Mouse (Mus musculus): ENCODE results near the gene Olfr668. TPM values are rescaled to one million over a fixed set of nuclear protein-coding genes. Genes with fewer than 3 reads are reported as not detected.

Olfr668 gene
- polyA plus RNA-seq, 1 experiment from 2014 or later = not detected

Other genes with a start within 250 kb of the Olfr668 start
- gene Olfr661, start 241.6 kb downstream of the Olfr668 start, polyA plus RNA-seq (2015; fragmentation: Nextera tagmentation; extraction: Ambion mirVana) = not detected in 2 replicates
- not detected in 2 replicates for gene Usp17le, start 150.6 kb downstream of the Olfr668 start, polyA plus RNA-seq (2015; fragmentation: Nextera tagmentation; extraction: Ambion mirVana)
- gene Usp17lb, start 85.5 kb downstream of the Olfr668 start, polyA plus RNA-seq (2015; fragmentation: Nextera tagmentation; extraction: Ambion mirVana) = not detected in 2 replicates
- gene Usp17la, start 71.0 kb downstream of the Olfr668 start, polyA plus RNA-seq (2015; fragmentation: Nextera tagmentation; extraction: Ambion mirVana) = not detected in 2 replicates
- not detected in 2 replicates for gene Olfr665, start 50.0 kb downstream of the Olfr668 start, polyA plus RNA-seq (2015; fragmentation: Nextera tagmentation; extraction: Ambion mirVana)
- not detected in 2 replicates for gene Olfr666, start 32.1 kb downstream of the Olfr668 start, polyA plus RNA-seq (2015; fragmentation: Nextera tagmentation; extraction: Ambion mirVana)
- gene Olfr667, start 6.6 kb downstream of the Olfr668 start, polyA plus RNA-seq (2015; fragmentation: Nextera tagmentation; extraction: Ambion mirVana) = not detected in 2 replicates
- gene Olfr669, start 6.2 kb upstream of the Olfr668 start, polyA plus RNA-seq (2015; fragmentation: Nextera tagmentation; extraction: Ambion mirVana) = not detected in 2 replicates
- gene Olfr670, start 34.6 kb upstream of the Olfr668 start, polyA plus RNA-seq (2015; fragmentation: Nextera tagmentation; extraction: Ambion mirVana) = not detected in 2 replicates
- gene Olfr671, start 51.1 kb upstream of the Olfr668 start, polyA plus RNA-seq (2015; fragmentation: Nextera tagmentation; extraction: Ambion mirVana) = not detected in 2 replicates
- gene Olfr672, start 74.0 kb upstream of the Olfr668 start, polyA plus RNA-seq (2015; fragmentation: Nextera tagmentation; extraction: Ambion mirVana) = not detected in 2 replicates
- not detected in 2 replicates for gene Olfr675, start 100.4 kb upstream of the Olfr668 start, polyA plus RNA-seq (2015; fragmentation: Nextera tagmentation; extraction: Ambion mirVana)
- gene Olfr676, start 104.6 kb upstream of the Olfr668 start, polyA plus RNA-seq (2015; fragmentation: Nextera tagmentation; extraction: Ambion mirVana) = not detected in 2 replicates
- not detected in 2 replicates for gene Olfr677, start 123.3 kb upstream of the Olfr668 start, polyA plus RNA-seq (2015; fragmentation: Nextera tagmentation; extraction: Ambion mirVana)
- gene Olfr678, start 136.4 kb upstream of the Olfr668 start, polyA plus RNA-seq (2015; fragmentation: Nextera tagmentation; extraction: Ambion mirVana) = not detected in 2 replicates
- not detected in 2 replicates for gene Olfr679, start 153.1 kb upstream of the Olfr668 start, polyA plus RNA-seq (2015; fragmentation: Nextera tagmentation; extraction: Ambion mirVana)
- not detected in 2 replicates for gene Olfr680-ps1, start 164.8 kb upstream of the Olfr668 start, polyA plus RNA-seq (2015; fragmentation: Nextera tagmentation; extraction: Ambion mirVana)
- gene Olfr681, start 188.8 kb upstream of the Olfr668 start, polyA plus RNA-seq (2015; fragmentation: Nextera tagmentation; extraction: Ambion mirVana) = not detected in 2 replicates
- gene Olfr683, start 219.0 kb upstream of the Olfr668 start, polyA plus RNA-seq (2015; fragmentation: Nextera tagmentation; extraction: Ambion mirVana) = not detected in 2 replicates
- gene Olfr684, start 235.6 kb upstream of the Olfr668 start, polyA plus RNA-seq (2015; fragmentation: Nextera tagmentation; extraction: Ambion mirVana) = not detected in 2 replicates